20 mouse cellular contexts compared by ENCODE assay signal in genomic region chr10:63341351-63341750, GRCm38 (mm10). TPM values are rescaled to one million over a fixed set of nuclear protein-coding genes. Genes with fewer than 3 reads are reported as not detected.
A peak's percentile ranks its signal among the peaks of the same experiment; 100 is the strongest.
DNase-seq lines count a peak whose midpoint lies in the region; ATAC-seq and TF ChIP-seq lines count a peak whose summit lies in the region.
"Had no signal": no experiment of that assay in that cellular context is flagged by ENCODE, and none has a peak within 500 bp of the region (broad histone marks: within the 10 kb centered on the region; RNA-seq: fewer than 3 reads in every experiment).

No protein-coding gene starts in this region.

- no peak for TF ChIP-seq CTCF in MEL (IDR thresholded peaks at IDR 0.05 in 2 of 3, conservative IDR thresholded peaks at IDR 0.05 in 1 of 3; ENCODE audit: control insufficient read depth in 1 of 3, insufficient read depth in 1 of 3, low read depth in 2 of 3, low read length in 3 of 3, poor library complexity in 1 of 3, severe bottlenecking in 1 of 3)
- no peak for TF ChIP-seq CTCF in left cerebral cortex, adult 2 months (IDR thresholded peaks at IDR 0.05)

- no peak for TF ChIP-seq POLR2A in MEL (IDR thresholded peaks at IDR 0.05; ENCODE audit: control insufficient read depth in 1 of 2, insufficient read depth in 1 of 2, low read depth in 1 of 2, low read length in 2 of 2, poor library complexity in 1 of 2)

- H3K36me3 ChIP-seq in MEL (ENCODE audit: control insufficient read depth in 1 of 2, insufficient read depth in 2 of 2, low read length in 2 of 2) = peaks cover 0 to 10% of the 10 kb centered on the region in 2 experiments; a peak in 2 of 4 replicates
- no peaks in the 10 kb centered on the region for H3K36me3 ChIP-seq in forebrain, embryonic 12.5 days (replicated peaks)

- H3K9me3 ChIP-seq in MEL (replicated peaks; ENCODE audit: insufficient read depth, low read length) = no peaks in the 10 kb centered on the region
- no peaks in the 10 kb centered on the region for H3K9me3 ChIP-seq in forebrain, embryonic 12.5 days
- H3K9me3 ChIP-seq: G1E had no signal

- no peak overlapping the region for H3K27ac ChIP-seq in MEL (ENCODE audit: control insufficient read depth, low read depth, low read length)
- H3K27ac ChIP-seq in forebrain, embryonic 12.5 days = no peak overlapping the region
- no peak overlapping the region for H3K27ac ChIP-seq in left cerebral cortex, adult 2 months

- peaks cover 3 to 12% of the 10 kb centered on the region in 2 experiments; a peak in 3 of 4 replicates for H3K4me1 ChIP-seq in MEL (ENCODE audit: control insufficient read depth in 1 of 2, insufficient read depth in 2 of 2, low read length in 2 of 2)
- peaks cover 17% of the 10 kb centered on the region for H3K4me1 ChIP-seq in forebrain, embryonic 12.5 days

- intact Hi-C loops in left cerebral cortex, adult 2 months (cut with DNase I) = no loop called here

- H3K9ac ChIP-seq in MEL (ENCODE audit: control insufficient read depth, low read depth, low read length, poor library complexity, severe bottlenecking) = no peak overlapping the region
- H3K9ac ChIP-seq in forebrain, embryonic 12.5 days = no peak overlapping the region

- no peak for TF ChIP-seq RAD21 in MEL (IDR thresholded peaks at IDR 0.05; ENCODE audit: low read depth, low read length)

- WGBS in forebrain, embryonic 12.5 days = 81% methylated on average over 2 of the region's 2 CpGs

- ATAC-seq in forebrain, embryonic 12.5 days (ENCODE audit: low FRiP score) = no peak
- ATAC-seq: activated CD4-positive, CD25-positive, alpha-beta regulatory T cell, adult 4 months; CD4-positive, CD25-positive, alpha-beta regulatory T cell, adult 4 months; Patski had no signal

- H3K27me3 ChIP-seq in MEL (ENCODE audit: control insufficient read depth in 1 of 2, insufficient read depth in 2 of 2, low read length in 2 of 2) = no peaks in the 10 kb centered on the region
- no peaks in the 10 kb centered on the region for H3K27me3 ChIP-seq in forebrain, embryonic 12.5 days
- H3K27me3 ChIP-seq: Patski had no signal

- H3K79me2 ChIP-seq in MEL (ENCODE audit: control insufficient read depth, insufficient read depth, low read length, poor library complexity) = peaks cover 17% of the 10 kb centered on the region

- TF ChIP-seq EP300 in MEL (IDR thresholded peaks at IDR 0.05; ENCODE audit: low read depth in 1 of 2, low read length in 2 of 2) = no peak

- DNase-seq in MEL (ENCODE audit: low read depth, low spot score) (peak; percentile 49), MEL-GATA-1-ER (ENCODE audit: extremely low read depth, low read depth) (peak; percentile 42)
- no peak for DNase-seq in left cerebral cortex, adult 2 months (ENCODE audit: extremely low spot score in 1 of 2, low spot score in 2 of 2)
- DNase-seq: adrenal gland, adult 2 months; adrenal gland, adult 8-10 months; adrenal gland, postnatal 10 days; adrenal gland, postnatal 14 days; adrenal gland, postnatal 25 days; adrenal gland, postnatal 36 days; B cell, adult 2 months; cerebellum, adult 11 months; cerebellum, adult 11-12 months; cerebellum, adult 18-20 months; cerebellum, adult 2 months; cerebellum, adult 8-10 months had no signal

- H3K4me3 ChIP-seq in MEL (ENCODE audit: control insufficient read depth in 1 of 2, insufficient read depth in 1 of 2, low read depth in 2 of 2, low read length in 2 of 2) = no peak overlapping the region
- no peak overlapping the region for H3K4me3 ChIP-seq in forebrain, embryonic 12.5 days (replicated peaks)
- no peak overlapping the region for H3K4me3 ChIP-seq in left cerebral cortex, adult 2 months

- no peak overlapping the region for H3K4me2 ChIP-seq in forebrain, embryonic 12.5 days

TF ChIP-seq in MEL, 35 proteins besides CTCF, POLR2A, EP300 and RAD21:
- TF ChIP-seq MXI1 (IDR thresholded peaks at IDR 0.05; ENCODE audit: low read depth, low read length) (peak; percentile 45; the same call in 1 of the 2 replicates), SMC3 (IDR thresholded peaks at IDR 0.05; ENCODE audit: low read depth, low read length) (no peak), ZNF384 (IDR thresholded peaks at IDR 0.05; ENCODE audit: low read depth, low read length) (peak; percentile 76), GATA1 (IDR thresholded peaks at IDR 0.05; ENCODE audit: low read depth, low read length) (0 out of 2 replicates have a peak, but pooled peaks have one; percentile 11), TCF12 (IDR thresholded peaks at IDR 0.05; ENCODE audit: low read depth, low read length) (no peak), USF2 (IDR thresholded peaks at IDR 0.05; ENCODE audit: borderline replicate concordance in 1 of 2, insufficient read depth in 1 of 2, low read depth in 1 of 2, low read length in 2 of 2) (0 out of 4 replicates have a peak, but pooled peaks of 1 of the 2 experiments have one; percentile 20), USF1 (IDR thresholded peaks at IDR 0.05; ENCODE audit: low read depth, low read length) (peak; percentile 76), CHD2 (IDR thresholded peaks at IDR 0.05; ENCODE audit: low read length) (no peak), MYC (IDR thresholded peaks at IDR 0.05; ENCODE audit: low read depth, low read length) (peak; percentile 64; the same call in 1 of the 2 replicates), MAX (IDR thresholded peaks at IDR 0.05; ENCODE audit: low read length) (peak; percentile 78)
TF ChIP-seq in MEL: peak in this region for 7.

RNA-seq across cellular contexts. Expression of gene Sirt1, which starts 40.2 kb away (rescaled TPM):
- total RNA-seq in MEL (2012; rRNA removed) = 9.1 and 13.2 TPM in 2 replicates
- 10 to 100 TPM in 1 of 2 experiments, not detected in 1; 19.8 TPM for polyA plus RNA-seq in MEL (2012; ENCODE audit: insufficient read depth in 1 of 2, insufficient read length in 2 of 2, low read depth in 1 of 2, low replicate concordance in 2 of 2, missing spikeins in 1 of 2)
- 6.1 and 6.9 TPM in 2 replicates for polyA plus RNA-seq in forebrain, embryonic 12.5 days (2016; fragmentation: Nextera tagmentation; extraction: Ambion mirVana)
- 10 to 100 TPM; 14.0 to 14.6 TPM for total RNA-seq in left cerebral cortex, adult 2 months (2021)

RNA-seq across cellular contexts. Expression of gene Dnajc12, which starts 40.9 kb away (rescaled TPM):
- total RNA-seq in MEL (2012; rRNA removed) = 2.7 and 2.9 TPM in 2 replicates
- polyA plus RNA-seq in MEL (2012; ENCODE audit: insufficient read depth in 1 of 2, insufficient read length in 2 of 2, low read depth in 1 of 2, low replicate concordance in 2 of 2, missing spikeins in 1 of 2) = 1 to 10 TPM in 1 of 2 experiments, not detected in 1; 7.3 TPM
- polyA plus RNA-seq in forebrain, embryonic 12.5 days (2016; fragmentation: Nextera tagmentation; extraction: Ambion mirVana) = 7.4 and 9.1 TPM in 2 replicates
- 10 to 100 TPM; 23.0 to 24.0 TPM for total RNA-seq in left cerebral cortex, adult 2 months (2021)

Comparison
In these comparisons a context has a peak if more than half of its experiments do, and no peak if none do; other contexts are left out.
1. DNase-seq: peak in MEL (single experiment) and MEL-GATA-1-ER (single experiment); none in left cerebral cortex, adult 2 months (0 of 2).